Mouse (Mus musculus): ENCODE measurements around the gene Pim3.
"Not testable (repeated sequence)": the region's sequence is repeated elsewhere in the genome, so short reads cannot be mapped to it uniquely, and the experiment has no call there.

Pim3 gene

DNA sequence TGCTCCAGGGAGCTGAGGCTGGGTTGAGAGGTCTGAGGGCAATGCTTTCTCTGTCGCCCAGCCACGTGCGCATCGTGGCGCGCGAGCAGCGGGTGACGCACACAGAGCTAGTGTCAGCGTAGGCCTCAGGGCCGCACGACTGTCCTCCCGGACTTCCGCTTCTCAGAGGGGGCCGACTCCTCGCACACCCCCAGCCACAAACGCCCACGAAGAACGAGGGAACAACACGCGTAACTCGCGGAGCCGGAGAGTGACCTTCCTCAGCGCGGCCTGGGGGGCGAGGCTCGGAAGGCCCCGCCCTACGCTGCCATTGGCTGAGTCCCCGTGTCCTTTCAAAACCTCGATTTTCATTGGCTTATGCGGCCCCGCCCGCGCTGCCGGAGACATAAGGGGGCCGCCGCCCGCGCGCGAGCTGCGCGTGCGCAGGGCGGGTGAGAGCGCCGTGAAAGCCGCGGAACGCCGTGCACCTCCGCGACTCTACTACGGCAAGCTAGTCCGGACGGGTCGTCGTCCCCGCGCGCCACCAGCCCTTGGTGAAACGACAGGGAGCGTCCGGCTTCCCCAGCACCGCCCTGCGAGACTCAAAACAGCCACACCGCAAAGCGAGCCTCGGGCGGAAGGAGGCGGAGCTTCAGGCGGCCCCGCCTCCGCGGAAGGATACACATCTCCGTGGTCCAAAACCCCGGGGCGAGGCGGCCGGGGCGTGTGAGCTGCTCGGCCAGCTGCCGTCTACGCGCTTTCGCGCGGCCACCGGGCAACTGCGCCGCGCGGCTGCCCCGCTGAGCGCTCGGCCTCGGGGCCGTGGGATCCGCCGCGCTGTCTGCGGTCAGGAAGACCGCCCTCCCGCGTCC lies at the start of gene Pim3:
Pim3 (plus strand) TSS at position 415 of the 851 bp plus-strand sequence.
- DNase-seq = peak; percentile 98 to 99

DNA sequence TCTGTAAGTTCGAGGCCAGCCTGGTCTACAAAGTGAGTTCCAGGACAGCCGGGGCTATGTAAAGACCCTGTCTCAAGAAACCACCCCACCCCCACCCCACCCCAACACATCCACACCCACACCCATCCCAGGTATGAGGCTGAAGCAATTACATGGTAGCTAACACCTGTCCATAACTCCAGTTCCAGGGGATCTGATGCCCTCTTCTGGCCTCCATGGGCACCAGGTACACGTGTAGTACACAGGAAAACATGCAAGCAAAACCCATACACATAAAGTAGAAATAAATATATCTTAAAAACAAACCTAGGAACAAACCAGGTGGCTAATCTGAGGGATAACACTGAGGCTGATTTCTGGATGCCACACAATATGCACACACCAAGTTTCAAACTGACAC lies 48.7 kb upstream of the Pim3 start:
- peak in 1 of 2 experiments; percentile 46 for DNase-seq

DNA sequence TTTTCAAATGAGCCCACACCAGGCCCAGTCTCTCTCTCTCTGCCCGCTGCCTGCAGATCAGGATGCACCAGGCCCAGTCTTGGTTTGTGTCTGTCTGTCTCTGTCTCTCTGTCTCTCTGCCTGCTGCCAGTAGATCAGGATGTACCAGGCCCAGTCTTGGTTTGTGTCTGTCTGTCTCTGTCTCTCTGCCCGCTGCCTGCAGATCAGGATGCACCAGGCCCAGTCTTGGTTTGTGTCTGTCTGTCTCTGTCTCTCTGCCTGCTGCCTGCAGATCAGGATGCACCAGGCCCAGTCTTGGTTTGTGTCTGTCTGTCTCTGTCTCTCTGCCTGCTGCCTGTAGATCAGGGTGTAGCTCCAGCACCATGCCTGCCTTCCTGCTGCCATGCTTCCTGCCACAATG lies 48.1 kb upstream of the Pim3 start:
- not testable (repeated sequence) for DNase-seq

DNA sequence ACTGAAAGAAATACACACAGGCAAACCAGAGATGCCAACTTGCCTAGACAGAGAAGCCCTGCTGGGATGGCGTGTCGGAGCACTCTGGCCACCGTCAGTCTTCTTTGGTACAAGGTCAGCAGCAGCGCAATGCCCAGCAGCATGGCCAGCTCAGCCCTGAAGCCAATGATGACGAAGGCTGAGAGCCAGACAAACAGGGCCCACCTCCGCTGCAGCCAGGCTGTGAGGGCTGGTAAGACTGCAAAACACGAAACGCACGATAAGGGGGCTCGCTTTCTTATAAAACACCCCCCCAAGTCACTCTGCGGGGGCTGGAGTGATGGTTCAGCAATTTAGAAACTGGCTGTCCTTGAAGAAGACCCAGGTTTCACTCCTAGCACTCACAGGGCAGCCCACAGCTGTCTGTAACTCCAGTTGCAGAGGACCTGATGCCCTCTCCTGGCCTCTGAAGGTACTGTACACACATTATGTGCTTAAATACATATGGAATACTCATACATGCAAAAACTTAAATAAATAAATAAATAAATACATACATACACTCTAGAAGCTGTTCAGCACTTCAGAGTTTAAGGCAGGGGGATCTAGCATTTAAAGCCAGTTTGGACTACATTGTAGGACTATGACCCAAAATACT lies 47.5 kb upstream of the Pim3 start:
- DNase-seq = peak in 1 of 2 experiments; percentile 56

DNA sequence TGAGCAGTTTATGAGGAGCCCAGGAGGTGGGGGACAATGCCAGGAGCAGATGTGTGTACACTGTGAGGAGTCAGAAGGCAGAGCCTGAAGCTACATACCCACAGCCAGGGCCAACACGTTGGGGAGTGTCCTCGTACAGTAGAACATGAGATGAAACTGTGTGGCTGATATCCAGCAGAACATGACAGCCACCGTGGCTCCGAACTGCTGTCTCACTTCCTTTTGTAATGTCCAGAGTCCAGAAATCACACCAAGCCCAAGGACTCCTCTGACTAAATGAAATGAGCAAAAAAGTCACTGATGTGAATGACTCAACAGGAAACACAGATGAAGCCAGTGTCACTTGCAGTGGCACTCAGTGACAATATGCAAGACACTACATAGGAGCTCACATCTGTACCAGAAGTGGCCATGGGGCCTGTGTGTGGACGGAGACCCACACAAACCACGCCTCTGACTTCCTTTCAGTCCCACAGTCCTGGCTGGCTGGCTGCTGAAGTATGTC lies 46.7 kb upstream of the Pim3 start:
- DNase-seq = no peak

DNA sequence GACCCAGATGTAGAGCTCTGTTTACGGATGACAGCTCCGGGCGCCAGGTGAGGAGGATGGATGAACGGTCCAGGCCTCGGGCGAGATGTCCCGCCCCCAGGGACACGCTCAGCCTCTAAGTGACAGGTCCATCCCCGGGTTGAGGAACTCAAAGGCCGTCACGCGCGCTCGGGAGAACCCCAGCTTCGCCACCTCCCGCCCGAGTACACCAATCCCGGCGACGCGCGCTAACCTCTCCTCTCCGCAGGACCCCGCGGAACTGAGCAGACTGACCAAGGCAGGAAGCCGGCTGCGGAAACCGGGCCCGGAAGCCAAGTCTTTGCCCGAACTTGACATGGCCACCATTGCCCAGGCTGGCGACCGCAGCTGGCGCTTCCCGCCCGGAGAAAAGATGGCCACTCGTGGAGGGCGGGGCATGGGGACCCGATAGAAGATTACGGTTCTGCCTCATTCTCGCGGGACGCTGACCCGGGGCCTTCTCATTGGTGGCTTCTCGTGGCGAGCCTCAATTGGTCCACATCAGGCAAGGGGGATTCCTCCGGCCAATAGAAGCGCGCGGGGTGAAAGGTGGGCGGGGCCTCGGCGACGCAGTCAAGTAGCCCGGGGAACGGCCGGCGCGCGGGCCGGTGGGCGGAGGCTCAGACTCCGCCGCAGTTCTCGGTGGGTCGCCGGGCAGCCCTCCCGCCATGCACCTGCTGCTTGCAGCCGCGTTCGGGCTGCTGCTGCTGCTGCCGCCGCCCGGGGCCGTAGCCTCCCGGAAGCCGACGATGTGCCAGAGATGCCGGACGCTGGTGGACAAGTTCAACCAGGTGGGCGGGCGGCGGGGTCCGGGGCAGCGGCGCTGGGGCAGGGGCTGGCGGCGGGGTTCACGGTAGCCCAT lies 42.7 kb upstream of the Pim3 start, which contains the start of the genes Alg12 and Creld2:
Alg12 (minus strand) TSS at position 293 of the 880 bp plus-strand sequence.
Creld2 (plus strand) TSS at position 621 of the 880 bp plus-strand sequence.
- DNase-seq = peak; percentile 100

DNA sequence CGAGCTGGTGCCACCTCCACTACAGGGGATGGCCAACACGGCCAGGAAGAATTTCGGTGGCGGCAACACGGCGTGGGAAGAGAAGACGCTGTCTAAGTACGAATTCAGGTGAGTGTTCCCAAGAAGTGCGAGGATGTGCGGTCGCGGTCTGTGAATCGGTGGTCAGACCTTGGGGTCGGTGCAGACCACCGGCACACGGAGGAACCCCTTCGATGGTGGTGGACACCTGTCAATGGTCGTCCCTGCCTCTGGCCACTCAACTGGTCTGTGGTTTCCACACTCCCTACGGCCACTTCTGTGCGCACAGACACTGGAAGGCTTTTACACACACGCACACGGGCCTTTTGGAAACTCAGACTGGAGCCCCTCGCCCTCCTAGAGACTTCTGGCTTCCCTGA lies 42.1 kb upstream of the Pim3 start:
- no peak for DNase-seq

DNA sequence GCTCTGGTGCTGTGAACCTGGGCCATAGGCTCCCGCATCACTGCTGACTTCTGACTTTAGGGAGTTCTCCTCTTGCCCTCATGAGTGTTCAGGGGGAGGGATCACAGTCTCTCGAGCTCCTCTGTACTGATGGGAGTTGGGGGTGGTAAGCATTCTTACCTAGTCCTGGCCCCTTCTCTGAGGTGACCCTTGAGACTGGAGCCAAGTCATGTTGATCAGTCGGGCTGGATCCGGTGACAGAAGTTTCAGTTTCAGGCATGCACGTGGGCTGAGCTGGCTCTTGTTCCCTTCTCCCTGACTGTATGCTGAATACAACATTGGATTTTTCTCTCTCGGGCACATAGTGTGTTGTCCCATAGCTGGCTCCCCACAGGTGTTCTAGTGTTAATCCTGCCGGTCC lies 40.6 kb upstream of the Pim3 start:
- DNase-seq = no peak

DNA sequence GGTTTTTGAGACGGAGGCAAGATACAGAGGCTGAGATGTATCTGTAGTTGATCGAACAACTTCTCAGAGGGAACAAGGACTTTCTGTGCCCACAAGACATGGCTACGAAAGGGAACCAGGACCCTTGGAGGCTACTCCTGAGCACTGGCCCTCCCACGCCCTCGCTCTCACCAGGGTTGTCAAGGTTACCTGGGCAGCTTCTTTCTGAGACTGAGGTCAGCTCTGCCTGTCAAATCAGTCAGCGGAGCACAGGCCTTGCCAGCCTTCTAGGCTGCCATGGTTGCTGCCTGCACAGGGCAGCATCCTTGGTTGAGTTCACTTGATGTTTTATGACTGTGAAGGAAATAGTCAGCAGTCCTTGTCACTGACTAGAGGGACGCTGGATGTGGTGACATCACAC lies 39.5 kb upstream of the Pim3 start:
- no peak for DNase-seq

DNA sequence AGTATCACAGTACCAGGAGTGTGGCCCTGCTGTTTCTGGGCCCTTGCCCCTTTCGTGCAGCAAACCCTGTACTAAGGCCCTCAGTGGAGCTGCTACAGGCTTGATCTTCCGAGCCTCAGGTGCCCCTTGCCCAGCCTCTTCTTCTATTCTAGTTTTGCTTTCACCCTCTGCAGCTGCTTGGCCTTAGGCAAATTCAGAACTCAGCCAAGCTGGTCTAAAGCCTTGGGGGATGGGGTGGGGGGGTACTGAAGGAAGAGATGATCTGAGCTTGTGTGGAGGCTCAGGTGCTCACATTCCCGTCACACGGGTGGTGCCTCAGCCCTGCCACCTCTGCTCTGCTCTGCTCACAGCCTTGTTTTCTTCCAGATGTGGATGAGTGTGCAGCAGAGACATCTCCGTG lies 38.6 kb upstream of the Pim3 start:
- no peak for DNase-seq

DNA sequence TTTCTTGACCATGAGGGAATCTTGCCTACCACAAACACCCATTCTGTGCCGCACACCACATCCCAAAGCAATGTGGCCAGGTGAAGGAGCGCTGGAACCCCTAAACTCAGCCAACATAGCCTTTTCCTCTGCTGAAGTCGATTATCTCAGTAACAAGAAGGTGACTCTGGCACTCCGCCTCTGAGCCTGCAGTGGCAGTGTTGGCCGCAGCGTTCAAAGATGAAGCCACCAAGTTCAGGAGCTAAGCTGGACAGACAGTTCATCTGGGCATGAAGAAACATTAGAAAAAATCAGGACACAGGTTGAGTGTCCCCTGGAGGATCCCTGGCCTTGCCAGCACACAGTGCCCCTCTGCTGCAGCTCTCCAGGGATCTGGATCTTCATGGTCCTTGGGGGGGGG lies 34.5 kb upstream of the Pim3 start:
- no peak for DNase-seq

DNA sequence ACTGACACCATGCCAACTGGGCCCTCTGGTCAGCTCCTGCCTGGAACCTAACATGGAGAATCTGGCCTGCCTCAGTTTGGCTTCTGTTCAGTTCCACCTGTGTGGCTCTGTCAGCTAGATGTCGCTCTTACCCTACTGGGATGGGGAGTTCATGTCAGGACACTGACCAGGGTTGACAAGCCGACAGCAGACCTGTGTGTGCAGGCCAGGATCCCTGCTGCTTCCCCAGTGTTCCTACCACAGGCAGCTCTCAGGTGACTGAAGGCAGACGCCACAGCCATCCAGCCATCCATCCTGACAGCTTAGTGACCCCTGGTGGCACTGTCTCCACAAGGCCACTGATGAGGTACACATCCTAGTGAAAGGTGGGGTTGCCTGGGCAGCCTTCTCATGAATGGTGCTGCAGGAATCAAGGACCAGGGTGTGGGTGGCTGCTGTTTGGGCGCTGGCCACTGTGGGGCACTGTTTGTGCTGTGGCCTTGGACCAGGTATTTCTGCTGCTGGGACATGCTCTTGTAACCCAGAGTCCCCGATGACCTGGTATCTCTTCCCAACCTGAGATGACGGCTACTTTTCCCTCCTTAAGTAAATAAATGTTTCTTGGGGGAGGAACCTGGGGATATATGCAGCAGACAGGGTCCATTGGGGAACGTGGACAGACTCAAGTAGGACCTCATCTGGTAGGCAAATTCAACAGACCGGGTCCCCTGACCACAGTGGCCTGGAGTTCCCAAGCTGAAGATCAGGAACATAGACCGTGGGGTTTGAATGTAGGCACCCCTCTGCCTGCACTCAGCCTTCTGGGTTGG lies 33.8 kb upstream of the Pim3 start:
- DNase-seq = peak; percentile 86 to 92

DNA sequence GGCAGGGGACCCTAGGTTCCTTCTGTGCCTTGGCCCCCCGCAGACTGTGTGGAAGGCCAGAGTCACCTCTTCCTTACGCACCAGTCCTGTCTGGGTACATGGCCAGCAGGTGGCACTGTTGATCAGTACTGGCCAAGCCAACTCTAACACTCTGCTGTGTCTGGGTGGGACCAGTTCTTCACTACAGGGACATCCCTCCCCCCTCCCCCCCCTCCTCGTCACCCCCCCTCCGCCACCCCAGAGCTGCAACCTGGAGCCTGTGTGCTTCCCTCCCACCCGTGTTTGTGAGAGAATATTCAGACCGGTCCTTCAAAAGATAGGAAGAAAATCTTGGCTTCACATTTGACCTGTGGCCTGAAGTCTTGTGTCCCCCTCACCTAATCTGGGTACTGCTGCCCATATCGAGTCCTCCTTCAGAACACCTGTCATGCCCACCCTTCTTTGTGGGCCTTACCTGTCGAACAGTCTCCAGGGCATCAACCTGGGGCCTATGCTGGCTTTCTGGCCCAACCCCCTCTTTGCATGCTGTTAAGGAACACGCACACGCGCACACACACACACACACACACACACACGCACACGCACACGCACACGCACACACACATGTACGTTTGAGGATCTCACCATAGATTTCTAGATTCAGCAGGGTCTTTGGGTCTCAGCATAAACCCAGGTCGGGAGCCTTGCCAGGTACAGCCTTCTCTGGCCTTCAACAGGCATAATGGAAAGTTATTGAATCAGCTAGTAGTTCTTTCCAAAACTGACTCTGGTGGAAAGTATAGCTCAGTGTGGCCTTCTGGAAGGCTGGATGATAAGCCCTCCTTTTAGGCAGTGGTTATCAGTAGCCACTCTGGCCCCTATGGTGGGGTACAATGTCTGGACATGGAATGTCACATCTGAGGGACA lies 32.9 kb upstream of the Pim3 start:
- DNase-seq = peak; percentile 94 to 98

DNA sequence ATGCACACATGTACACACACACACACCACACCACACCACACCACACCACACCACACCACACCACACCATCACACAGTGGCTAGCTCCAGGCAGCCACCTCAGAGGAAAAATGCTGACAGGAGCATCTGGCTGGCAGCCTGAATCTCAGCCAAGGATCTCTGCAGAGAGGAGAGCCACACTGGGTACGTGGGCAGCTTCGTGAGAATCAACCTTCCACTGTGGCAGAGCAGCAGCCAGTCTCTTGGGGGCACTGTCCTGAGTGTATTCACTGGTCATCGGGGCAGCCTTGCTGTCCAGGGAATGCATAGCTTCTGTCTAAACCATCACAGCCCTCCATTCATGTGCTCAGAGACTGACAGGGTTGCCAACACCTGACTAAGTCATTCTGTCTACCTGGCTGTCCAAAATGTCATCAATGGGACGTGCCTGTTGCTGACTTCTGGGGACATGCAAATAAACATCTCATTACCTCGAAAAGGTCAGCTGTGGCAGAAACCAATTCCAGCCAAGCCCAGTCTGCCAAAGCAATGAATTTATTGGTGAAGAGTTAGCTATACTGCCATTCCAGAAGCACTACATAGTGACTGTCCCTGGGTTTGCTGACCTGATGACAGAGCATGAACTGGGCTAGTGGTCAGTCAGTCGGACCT lies 32.1 kb upstream of the Pim3 start:
- DNase-seq = peak; percentile 77 to 85

DNA sequence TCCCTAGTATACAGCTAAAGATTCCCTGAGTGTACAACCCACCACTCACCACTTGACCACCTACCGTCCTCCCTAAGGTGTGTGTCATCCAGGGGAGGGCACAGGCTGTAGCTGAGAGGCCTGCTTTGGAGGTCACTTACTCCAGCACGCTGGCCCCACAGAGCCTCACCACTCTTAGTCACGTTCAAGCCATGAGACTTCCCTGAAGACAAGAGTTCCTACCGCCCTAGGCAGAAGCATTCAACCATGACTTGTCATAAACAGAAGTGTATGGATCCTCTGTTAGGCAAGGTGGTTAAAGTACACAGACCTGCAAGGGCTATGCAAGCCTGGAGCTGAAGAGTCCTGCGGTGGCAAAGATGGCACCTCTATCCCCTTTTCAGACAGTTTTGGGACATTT lies 31.3 kb upstream of the Pim3 start:
- DNase-seq = peak; percentile 46 to 71

DNA sequence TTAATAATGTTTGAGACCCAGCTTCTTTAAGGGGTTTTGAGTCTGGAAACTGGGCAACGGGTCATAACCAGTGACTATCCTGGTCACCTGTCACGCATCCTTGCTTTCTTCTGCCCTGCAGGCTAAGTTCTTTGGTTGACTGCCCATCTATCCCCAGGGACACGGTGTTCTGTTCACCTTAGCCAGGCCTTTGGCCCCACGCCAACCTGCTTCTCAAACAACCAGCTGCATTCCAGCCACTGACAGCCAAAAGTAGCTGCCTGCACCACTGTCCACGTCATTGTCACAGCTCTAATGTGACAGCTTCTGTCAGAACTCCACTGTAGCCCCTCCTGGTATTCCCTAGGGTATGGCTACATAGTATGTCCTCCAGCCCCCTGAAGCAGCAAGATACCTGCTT lies 30.5 kb upstream of the Pim3 start:
- DNase-seq = peak; percentile 96 to 98

DNA sequence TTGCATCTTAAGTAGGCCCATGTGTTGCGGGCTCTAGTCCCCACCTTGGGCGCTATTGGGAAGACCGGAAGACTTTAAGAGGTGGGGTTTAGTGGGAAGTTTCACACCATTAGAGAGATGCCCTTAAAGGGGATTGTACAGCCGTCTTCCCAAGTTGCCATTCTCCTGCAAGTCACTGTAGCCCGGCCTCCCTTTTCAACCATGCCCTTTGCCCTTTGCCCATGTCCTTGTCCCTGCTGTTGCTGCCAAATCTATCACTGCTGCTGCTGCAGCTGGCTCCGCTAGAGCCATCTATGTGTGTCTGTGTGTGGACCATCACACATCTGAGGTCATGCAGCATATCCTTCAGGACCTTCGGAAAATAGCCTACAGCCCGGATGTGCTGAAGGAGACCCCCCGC lies 29.4 kb upstream of the Pim3 start:
- DNase-seq = peak; percentile 76 to 80

DNA sequence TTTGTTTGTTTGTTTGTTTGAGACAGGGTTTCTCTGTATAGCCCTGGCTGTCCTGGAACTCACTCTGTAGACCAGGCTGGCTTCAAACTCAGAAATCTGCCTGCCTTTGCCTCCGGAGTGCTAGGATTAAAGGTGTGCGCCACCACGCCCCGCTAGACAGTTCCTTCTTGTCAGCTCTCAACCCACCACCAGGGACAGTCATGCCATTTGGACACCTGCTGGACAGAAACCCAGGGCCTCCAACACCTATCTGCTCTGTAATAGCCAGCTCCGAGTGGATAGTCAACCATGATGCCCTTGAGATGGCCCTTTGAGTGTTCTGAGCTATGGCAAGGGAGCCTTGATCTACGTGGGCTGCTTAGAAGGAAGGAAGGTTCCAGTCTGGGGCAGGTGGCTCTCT lies 26.0 kb upstream of the Pim3 start:
- peak in 1 of 2 experiments; percentile 62 for DNase-seq

DNA sequence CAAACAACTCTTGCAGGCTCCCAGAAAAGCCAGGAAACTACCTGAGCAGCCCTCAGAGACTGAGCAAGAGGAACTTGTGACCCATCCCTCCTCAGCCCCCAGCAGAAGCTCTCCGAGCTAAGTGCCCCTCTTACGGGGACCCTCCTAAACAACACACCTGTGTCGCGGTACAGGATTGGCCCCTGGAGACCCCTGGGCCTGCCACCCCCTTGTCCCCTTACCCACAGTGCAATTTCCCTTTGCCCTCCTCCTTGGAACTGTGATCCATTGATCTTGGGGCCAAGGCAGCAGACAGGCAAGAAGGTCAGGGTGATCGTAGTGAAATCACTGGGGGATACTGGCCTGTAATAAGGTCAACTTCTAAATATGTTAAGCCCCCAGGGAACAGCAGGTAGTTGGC lies 25.4 kb upstream of the Pim3 start:
- no peak for DNase-seq

DNA sequence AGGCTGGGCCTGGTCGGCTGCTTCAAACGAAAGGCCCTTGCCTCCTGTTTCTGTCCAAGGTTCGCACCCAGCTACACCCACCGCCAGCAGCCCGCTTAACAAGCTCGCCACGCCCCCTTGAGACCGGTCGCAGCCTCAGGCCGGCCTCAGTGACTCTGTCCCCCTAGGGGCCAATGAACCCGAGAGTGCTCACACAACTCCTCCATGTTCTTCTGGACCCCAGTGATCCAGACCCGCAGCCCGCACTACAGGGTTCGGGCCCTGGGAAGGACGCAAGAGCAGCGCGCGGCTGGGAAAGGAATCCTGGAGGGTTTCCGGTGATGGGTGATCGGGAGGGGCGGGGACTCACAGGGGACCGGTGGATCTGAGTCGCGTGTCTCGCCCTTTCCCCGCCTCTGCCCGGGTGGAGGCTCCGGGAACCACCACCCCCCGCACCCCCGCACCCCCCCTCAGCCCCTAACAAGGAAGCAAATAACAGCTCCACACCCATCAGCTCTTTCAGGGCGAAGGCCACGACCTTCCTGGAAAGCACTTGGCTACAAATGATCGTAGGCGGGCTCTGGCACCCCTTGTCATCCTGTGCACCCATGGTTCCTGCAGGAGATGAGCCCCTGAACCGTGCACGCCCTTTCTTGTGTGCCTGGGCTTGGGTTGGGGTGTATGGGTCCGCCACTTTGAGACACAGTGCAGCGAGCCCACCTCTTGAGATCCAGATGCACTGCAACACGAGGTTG lies 24.6 kb upstream of the Pim3 start:
- DNase-seq = peak; percentile 88 to 90

All from kidney, postnatal 36 days (tissue).